Mouse (Mus musculus) limb, embryonic 15.5 days (tissue): Measurements from ENCODE around the gene Hpgd. TPM values are rescaled to one million over a fixed set of nuclear protein-coding genes. Genes with fewer than 3 reads are reported as not detected.

Experiments used
- ATAC-seq: fragments of 200-750 bp; cut with Nextera tagmentation; 2 replicates; pipeline ENCODE4 v1.8.0; 2017; ENCODE audit warnings: low read depth, moderate TSS enrichment; ENCODE audit not compliant: insufficient number of reproducible peaks, low FRiP score, low TSS enrichment
- H3K27ac ChIP-seq: fragments of 300-500 bp; sonication (generic); 2 replicates; pipeline ENCODE4 v1.5.1; 2015; ENCODE audit warnings: moderate library complexity, mild to moderate bottlenecking, inconsistent platforms
- H3K27me3 ChIP-seq: fragments of 300-500 bp; sonication (generic); 2 replicates; pipeline ENCODE4 v1.6.1; 2015; ENCODE audit warnings: inconsistent platforms
- H3K36me3 ChIP-seq: fragments of 300-500 bp; sonication (generic); 2 replicates; pipeline ENCODE4 v1.6.1; 2015; ENCODE audit warnings: inconsistent platforms
- H3K4me1 ChIP-seq: fragments of 300-500 bp; sonication (generic); 2 replicates; pipeline ENCODE4 v1.6.1; 2015; ENCODE audit warnings: inconsistent platforms
- H3K4me2 ChIP-seq: fragments of 300-500 bp; sonication (generic); 2 replicates; pipeline ENCODE4 v1.6.1; 2015; ENCODE audit warnings: mild to moderate bottlenecking, inconsistent platforms
- H3K4me3 ChIP-seq: fragments of 300-500 bp; sonication (generic); 2 replicates; pipeline ENCODE4 v1.5.1; 2015; ENCODE audit warnings: mild to moderate bottlenecking, inconsistent platforms
- H3K9ac ChIP-seq: fragments of 300-500 bp; sonication (generic); 2 replicates; pipeline ENCODE4 v1.6.1; 2015; ENCODE audit warnings: inconsistent platforms
- H3K9me3 ChIP-seq: fragments of 300-500 bp; sonication (generic); 2 replicates; pipeline ENCODE4 v1.6.1; 2016; ENCODE audit warnings: inconsistent platforms
- whole genome bisulfite sequencing: fragments of 180-500 bp; shearing (Covaris S2); methylation state at CpG from one replicate; pipeline ENCODE4 v1.1.7; 2015; 5-methylcytosine and 5-hydroxymethylcytosine counted together
- polyA plus RNA-seq: library from polyadenylated mRNA; unstranded; fragments of >200 nt; fragmentation: Nextera tagmentation; extraction: Ambion mirVana; gene quantifications from 2 replicates; pipeline ENCODE4 v1.2.1, GENCODE M21; 2015

Gene Hpgd
- polyA plus RNA-seq, 1 experiment from 2014 or later, result 27.1 TPM

- Histone ChIP-seq H3K4me2 (no peak overlapping the region), H3K4me3 (no peak overlapping the region), H3K9ac (no peak overlapping the region), H3K4me1 (no peaks in the 10 kb centered on the region), H3K27ac (peak overlapping the region; percentile 33; the same call in 1 of the 2 replicates), H3K36me3 (no peaks in the 10 kb centered on the region), H3K27me3 (no peaks in the 10 kb centered on the region), H3K9me3 (no peaks in the 10 kb centered on the region)
- no peak for ATAC-seq
- WGBS, result 52% methylated on average over 3 of the region's 3 CpGs
Observed at GRCm38 (mm10) chr8:56328130-56328542, 33.8 kb downstream of the Hpgd start.

- no peak overlapping the region for H3K4me2 ChIP-seq
- 67% methylated on average over 9 of the region's 9 CpGs for WGBS
Observed at GRCm38 (mm10) chr8:56335390-56336000, 41.1 kb downstream of the Hpgd start.

GRCm38 (mm10) chr8:56336771-56337170, 42.4 kb downstream of the Hpgd start:
- Histone ChIP-seq H3K4me2 (no peak overlapping the region), H3K4me1 (no peaks in the 10 kb centered on the region), H3K36me3 (no peaks in the 10 kb centered on the region), H3K27ac (no peak overlapping the region), H3K4me3 (no peak overlapping the region), H3K9ac (no peak overlapping the region), H3K9me3 (no peaks in the 10 kb centered on the region), H3K27me3 (no peaks in the 10 kb centered on the region)
- no peak for ATAC-seq
- 62% methylated on average over 8 of the region's 8 CpGs for WGBS

More at GRCm38 (mm10) chr8:56335390-56336000, 41.1 kb downstream of the Hpgd start:
- no peak overlapping the region for H3K27ac ChIP-seq
- no peaks in the 10 kb centered on the region for H3K9me3 ChIP-seq
- no peaks in the 10 kb centered on the region for H3K4me1 ChIP-seq
- H3K9ac ChIP-seq, result no peak overlapping the region
- H3K27me3 ChIP-seq, result no peaks in the 10 kb centered on the region
- H3K4me3 ChIP-seq, result no peak overlapping the region
- ATAC-seq, result no peak
- H3K36me3 ChIP-seq, result no peaks in the 10 kb centered on the region

- H3K27me3 ChIP-seq, result no peaks in the 10 kb centered on the region
- 62% methylated on average over 6 of the region's 6 CpGs for WGBS
- no peak for ATAC-seq
Observed at GRCm38 (mm10) chr8:56343505-56343904, 49.1 kb downstream of the Hpgd start.

GRCm38 (mm10) chr8:56343940-56344339, 49.6 kb downstream of the Hpgd start:
- H3K36me3 ChIP-seq, result no peaks in the 10 kb centered on the region
- no peak overlapping the region for H3K4me3 ChIP-seq
- no peak overlapping the region for H3K27ac ChIP-seq
- H3K9me3 ChIP-seq, result no peaks in the 10 kb centered on the region
- no peak for ATAC-seq
- H3K27me3 ChIP-seq, result no peaks in the 10 kb centered on the region
- peaks cover 7% of the 10 kb centered on the region; the same call in 1 of the 2 replicates for H3K4me1 ChIP-seq
- H3K9ac ChIP-seq, result no peak overlapping the region
- 24% methylated on average over 2 of the region's 2 CpGs for WGBS
- no peak overlapping the region for H3K4me2 ChIP-seq

More at GRCm38 (mm10) chr8:56343505-56343904, 49.1 kb downstream of the Hpgd start:
- no peaks in the 10 kb centered on the region for H3K36me3 ChIP-seq
- H3K9me3 ChIP-seq, result no peaks in the 10 kb centered on the region
- H3K4me3 ChIP-seq, result no peak overlapping the region
- peak overlapping the region; percentile 14; the same call in 1 of the 2 replicates for H3K27ac ChIP-seq
- H3K4me1 ChIP-seq, result peaks cover 7% of the 10 kb centered on the region; the same call in 1 of the 2 replicates
- no peak overlapping the region for H3K4me2 ChIP-seq
- H3K9ac ChIP-seq, result no peak overlapping the region

- Histone ChIP-seq H3K9me3 (no peaks in the 10 kb centered on the region), H3K27me3 (no peaks in the 10 kb centered on the region), H3K9ac (no peak overlapping the region), H3K4me1 (peaks cover 7% of the 10 kb centered on the region; the same call in 1 of the 2 replicates), H3K4me2 (no peak overlapping the region), H3K36me3 (no peaks in the 10 kb centered on the region), H3K27ac (no peak overlapping the region), H3K4me3 (no peak overlapping the region)
- WGBS, result 79% methylated on average over 1 of the region's 1 CpGs
- ATAC-seq, result no peak
Observed at GRCm38 (mm10) chr8:56344359-56344758, 50.0 kb downstream of the Hpgd start.

- ATAC-seq, result no peak
- Histone ChIP-seq H3K9ac (no peak overlapping the region), H3K4me1 (peaks cover 7% of the 10 kb centered on the region; the same call in 1 of the 2 replicates), H3K4me2 (no peak overlapping the region), H3K27ac (no peak overlapping the region), H3K36me3 (no peaks in the 10 kb centered on the region), H3K9me3 (no peaks in the 10 kb centered on the region), H3K4me3 (no peak overlapping the region), H3K27me3 (no peaks in the 10 kb centered on the region)
- WGBS, result 80% methylated on average over 5 of the region's 5 CpGs
Observed at GRCm38 (mm10) chr8:56345641-56346420, 51.4 kb downstream of the Hpgd start.

GRCm38 (mm10) chr8:56363180-56363579, 68.8 kb downstream of the Hpgd start:
- Histone ChIP-seq H3K27ac (no peak overlapping the region), H3K9ac (no peak overlapping the region), H3K36me3 (no peaks in the 10 kb centered on the region), H3K27me3 (no peaks in the 10 kb centered on the region), H3K4me3 (no peak overlapping the region), H3K9me3 (no peaks in the 10 kb centered on the region), H3K4me1 (no peaks in the 10 kb centered on the region), H3K4me2 (no peak overlapping the region)
- no peak for ATAC-seq
- 76% methylated on average over 2 of the region's 2 CpGs for WGBS
